Mouse (Mus musculus): Measurements from ENCODE around the gene Mtmr10. TPM values are rescaled to one million over a fixed set of nuclear protein-coding genes. Genes with fewer than 3 reads are reported as not detected.

The Mtmr10 gene
- polyA plus RNA-seq, 1 experiment from 2014 or later, result 5.0 TPM

- WGBS, result 91% methylated on average over 3 of the region's 3 CpGs
- Histone ChIP-seq H3K9ac (no peak overlapping the region), H3K27me3 (no peaks in the 10 kb centered on the region), H3K27ac (no peak overlapping the region), H3K4me1 (replicated peaks) (peaks cover 6% of the 10 kb centered on the region), H3K4me2 (no peak overlapping the region), H3K9me3 (replicated peaks) (no peaks in the 10 kb centered on the region), H3K36me3 (no peaks in the 10 kb centered on the region), H3K4me3 (no peak overlapping the region)
- no peak for ATAC-seq (replicated peaks; ENCODE audit: insufficient number of reproducible peaks, insufficient read depth, low FRiP score, low read depth)
Measured at GRCm38 (mm10) chr7:64253736-64254135, 33.7 kb upstream of the Mtmr10 start.

GRCm38 (mm10) chr7:64265502-64266279, 21.8 kb upstream of the Mtmr10 start:
- H3K27me3 ChIP-seq, result peaks cover 24% of the 10 kb centered on the region
- 69% methylated on average over 13 of the region's 13 CpGs for WGBS
- ATAC-seq (replicated peaks; ENCODE audit: insufficient number of reproducible peaks, insufficient read depth, low FRiP score, low read depth), result no peak
- H3K4me1 ChIP-seq (replicated peaks), result no peaks in the 10 kb centered on the region
- H3K36me3 ChIP-seq, result no peaks in the 10 kb centered on the region
- H3K4me3 ChIP-seq, result no peak overlapping the region
- no peak overlapping the region for H3K27ac ChIP-seq
- no peak overlapping the region for H3K4me2 ChIP-seq
- H3K9ac ChIP-seq, result no peak overlapping the region
- no peaks in the 10 kb centered on the region for H3K9me3 ChIP-seq (replicated peaks)

DNA sequence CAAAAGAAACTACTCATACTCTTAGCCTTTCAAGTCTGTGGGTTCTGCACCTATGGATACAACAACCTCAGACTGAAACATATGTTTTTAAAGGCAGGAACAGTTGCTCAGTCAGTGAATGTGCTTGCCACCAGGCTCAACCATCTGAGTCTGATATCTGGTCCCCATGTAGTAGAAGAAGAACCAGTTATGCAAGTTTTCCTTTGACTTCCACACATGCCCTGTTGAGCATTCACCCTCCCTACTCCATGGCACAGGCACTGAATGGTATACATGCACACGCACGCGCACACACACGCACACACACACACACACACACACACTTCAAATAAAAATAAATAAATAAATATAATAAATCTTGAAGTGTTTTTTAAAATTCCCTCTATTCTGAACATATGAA, 20.9 kb upstream of the Mtmr10 start:
- Histone ChIP-seq H3K4me3 (no peak overlapping the region), H3K4me1 (replicated peaks) (no peaks in the 10 kb centered on the region), H3K4me2 (no peak overlapping the region), H3K27me3 (peaks cover 24% of the 10 kb centered on the region), H3K9ac (no peak overlapping the region), H3K36me3 (no peaks in the 10 kb centered on the region), H3K27ac (no peak overlapping the region), H3K9me3 (replicated peaks) (no peaks in the 10 kb centered on the region)
- 91% methylated on average over 4 of the region's 4 CpGs for WGBS
- no peak for ATAC-seq (replicated peaks; ENCODE audit: insufficient number of reproducible peaks, insufficient read depth, low FRiP score, low read depth)

GRCm38 (mm10) chr7:64271926-64272325, 15.5 kb upstream of the Mtmr10 start:
- no peaks in the 10 kb centered on the region for H3K9me3 ChIP-seq (replicated peaks)
- H3K4me1 ChIP-seq (replicated peaks), result no peaks in the 10 kb centered on the region
- no peak overlapping the region for H3K27ac ChIP-seq
- H3K27me3 ChIP-seq, result peaks cover 24% of the 10 kb centered on the region
- WGBS, result 52% methylated on average over 4 of the region's 4 CpGs
- no peak for ATAC-seq (replicated peaks; ENCODE audit: insufficient number of reproducible peaks, insufficient read depth, low FRiP score, low read depth)
- H3K36me3 ChIP-seq, result no peaks in the 10 kb centered on the region
- H3K4me2 ChIP-seq, result no peak overlapping the region
- H3K4me3 ChIP-seq, result no peak overlapping the region
- no peak overlapping the region for H3K9ac ChIP-seq

DNA sequence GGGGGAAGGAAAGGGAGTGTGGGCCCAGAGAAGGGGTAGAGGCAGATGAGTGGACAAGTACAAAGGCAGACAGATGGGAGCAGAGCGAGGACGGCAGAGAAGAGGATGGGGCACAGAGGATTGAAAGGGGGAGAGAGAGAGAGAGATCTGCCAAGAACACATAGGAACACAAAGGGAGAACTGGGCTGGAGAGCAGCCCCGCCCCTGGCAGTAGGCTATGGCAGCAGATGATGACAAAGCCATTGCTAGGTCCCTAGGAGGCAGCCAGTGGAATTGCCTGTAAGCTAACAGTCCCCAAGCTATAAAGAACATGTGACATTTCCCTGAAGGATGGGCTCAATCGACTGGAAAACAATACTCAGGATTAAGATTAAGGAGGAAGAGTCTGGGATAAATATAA, 11.9 kb upstream of the Mtmr10 start:
- no peaks in the 10 kb centered on the region for H3K9me3 ChIP-seq (replicated peaks)
- H3K36me3 ChIP-seq, result no peaks in the 10 kb centered on the region
- H3K4me2 ChIP-seq, result no peak overlapping the region
- H3K9ac ChIP-seq, result no peak overlapping the region
- no peaks in the 10 kb centered on the region for H3K27me3 ChIP-seq
- H3K4me1 ChIP-seq (replicated peaks), result no peaks in the 10 kb centered on the region
- H3K27ac ChIP-seq, result no peak overlapping the region
- WGBS, result 74% methylated on average over 4 of the region's 4 CpGs
- H3K4me3 ChIP-seq, result no peak overlapping the region
- ATAC-seq (replicated peaks; ENCODE audit: insufficient number of reproducible peaks, insufficient read depth, low FRiP score, low read depth), result no peak

- H3K9me3 ChIP-seq (replicated peaks), result no peaks in the 10 kb centered on the region
- ATAC-seq (replicated peaks; ENCODE audit: insufficient number of reproducible peaks, insufficient read depth, low FRiP score, low read depth), result no peak
- 37% methylated on average over 6 of the region's 6 CpGs for WGBS
- no peak overlapping the region for H3K27ac ChIP-seq
- H3K36me3 ChIP-seq, result no peaks in the 10 kb centered on the region
- no peak overlapping the region for H3K9ac ChIP-seq
- H3K4me3 ChIP-seq, result no peak overlapping the region
- H3K4me1 ChIP-seq (replicated peaks), result no peaks in the 10 kb centered on the region
- H3K27me3 ChIP-seq, result no peaks in the 10 kb centered on the region
- H3K4me2 ChIP-seq, result no peak overlapping the region
Measured at GRCm38 (mm10) chr7:64276921-64277320, 10.5 kb upstream of the Mtmr10 start.

GRCm38 (mm10) chr7:64278526-64278925, 8.9 kb upstream of the Mtmr10 start:
- 75% methylated on average over 1 of the region's 1 CpGs for WGBS
- Histone ChIP-seq H3K27me3 (no peaks in the 10 kb centered on the region), H3K9ac (no peak overlapping the region), H3K4me1 (replicated peaks) (no peaks in the 10 kb centered on the region), H3K27ac (no peak overlapping the region), H3K9me3 (replicated peaks) (no peaks in the 10 kb centered on the region), H3K4me2 (no peak overlapping the region), H3K4me3 (no peak overlapping the region), H3K36me3 (no peaks in the 10 kb centered on the region)
- no peak for ATAC-seq (replicated peaks; ENCODE audit: insufficient number of reproducible peaks, insufficient read depth, low FRiP score, low read depth)

DNA sequence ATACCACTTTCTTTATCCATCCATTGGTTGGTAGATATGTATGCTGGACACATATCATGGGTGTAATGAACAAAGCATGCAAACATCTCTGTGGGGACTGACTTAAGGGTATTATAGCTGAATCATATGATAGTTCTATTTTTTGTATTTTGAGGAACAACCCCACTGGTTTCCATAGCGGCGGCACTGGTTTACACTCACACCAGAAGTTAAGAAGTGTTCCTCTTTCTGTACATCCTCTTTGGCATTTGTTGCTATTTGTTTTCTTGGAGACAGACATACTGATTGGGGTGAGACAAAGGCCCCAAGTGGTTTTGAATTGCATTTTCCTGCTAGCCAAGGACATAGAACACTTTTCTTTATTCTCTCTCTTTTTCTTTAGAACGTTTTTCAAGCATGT, 7.9 kb upstream of the Mtmr10 start:
- Histone ChIP-seq H3K9ac (no peak overlapping the region), H3K4me2 (no peak overlapping the region), H3K4me3 (no peak overlapping the region), H3K9me3 (replicated peaks) (no peaks in the 10 kb centered on the region), H3K4me1 (replicated peaks) (no peaks in the 10 kb centered on the region), H3K27me3 (no peaks in the 10 kb centered on the region), H3K36me3 (no peaks in the 10 kb centered on the region), H3K27ac (no peak overlapping the region)
- 72% methylated on average over 3 of the region's 3 CpGs for WGBS
- no peak for ATAC-seq (replicated peaks; ENCODE audit: insufficient number of reproducible peaks, insufficient read depth, low FRiP score, low read depth)

- Histone ChIP-seq H3K27ac (no peak overlapping the region), H3K4me3 (peak overlapping the region; percentile 89; the same call in 1 of the 2 replicates), H3K9ac (no peak overlapping the region), H3K9me3 (replicated peaks) (no peaks in the 10 kb centered on the region), H3K4me2 (peak overlapping the region; percentile 67), H3K4me1 (replicated peaks) (peaks cover 4% of the 10 kb centered on the region; the same call in 1 of the 2 replicates), H3K36me3 (no peaks in the 10 kb centered on the region), H3K27me3 (no peaks in the 10 kb centered on the region)
- ATAC-seq (replicated peaks; ENCODE audit: insufficient number of reproducible peaks, insufficient read depth, low FRiP score, low read depth), result no peak
Measured at GRCm38 (mm10) chr7:64286566-64286965, 887 bp upstream of the Mtmr10 start.

- ATAC-seq (replicated peaks; ENCODE audit: insufficient number of reproducible peaks, insufficient read depth, low FRiP score, low read depth), result no peak
- no peak overlapping the region for H3K4me3 ChIP-seq
- WGBS, result 87% methylated on average over 7 of the region's 7 CpGs
- H3K9me3 ChIP-seq (replicated peaks), result no peaks in the 10 kb centered on the region
- peaks cover 4% of the 10 kb centered on the region; the same call in 1 of the 2 replicates for H3K4me1 ChIP-seq (replicated peaks)
- no peaks in the 10 kb centered on the region for H3K36me3 ChIP-seq
- H3K27ac ChIP-seq, result no peak overlapping the region
- no peak overlapping the region for H3K4me2 ChIP-seq
- H3K27me3 ChIP-seq, result no peaks in the 10 kb centered on the region
- H3K9ac ChIP-seq, result no peak overlapping the region
Measured at GRCm38 (mm10) chr7:64289416-64289815, 2.0 kb downstream of the Mtmr10 start.

DNA sequence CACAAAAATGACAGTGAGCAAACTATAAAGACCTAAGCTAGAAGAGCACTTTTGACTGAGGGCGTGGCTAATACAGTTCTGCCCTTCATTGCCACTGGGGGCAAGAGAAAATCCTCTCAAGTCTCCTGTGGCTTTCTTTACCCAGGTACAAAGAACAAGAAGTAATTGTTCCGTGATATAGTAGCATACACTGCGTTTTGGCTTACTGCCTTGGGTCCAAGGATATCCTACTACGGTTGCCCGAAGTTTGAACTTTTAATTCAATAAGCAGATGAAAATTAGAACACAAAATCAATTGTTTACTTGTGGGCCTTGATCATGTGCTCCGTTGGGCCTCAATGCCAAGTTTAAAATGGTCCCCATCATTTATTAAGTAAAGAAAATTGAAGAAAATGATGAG, 3.0 kb downstream of the Mtmr10 start:
- H3K9me3 ChIP-seq (replicated peaks), result no peaks in the 10 kb centered on the region
- no peaks in the 10 kb centered on the region for H3K36me3 ChIP-seq
- no peak overlapping the region for H3K4me2 ChIP-seq
- no peak for ATAC-seq (replicated peaks; ENCODE audit: insufficient number of reproducible peaks, insufficient read depth, low FRiP score, low read depth)
- peaks cover 4% of the 10 kb centered on the region; the same call in 1 of the 2 replicates for H3K4me1 ChIP-seq (replicated peaks)
- no peak overlapping the region for H3K27ac ChIP-seq
- no peak overlapping the region for H3K4me3 ChIP-seq
- H3K27me3 ChIP-seq, result no peaks in the 10 kb centered on the region
- WGBS, result 90% methylated on average over 6 of the region's 6 CpGs
- no peak overlapping the region for H3K9ac ChIP-seq

DNA sequence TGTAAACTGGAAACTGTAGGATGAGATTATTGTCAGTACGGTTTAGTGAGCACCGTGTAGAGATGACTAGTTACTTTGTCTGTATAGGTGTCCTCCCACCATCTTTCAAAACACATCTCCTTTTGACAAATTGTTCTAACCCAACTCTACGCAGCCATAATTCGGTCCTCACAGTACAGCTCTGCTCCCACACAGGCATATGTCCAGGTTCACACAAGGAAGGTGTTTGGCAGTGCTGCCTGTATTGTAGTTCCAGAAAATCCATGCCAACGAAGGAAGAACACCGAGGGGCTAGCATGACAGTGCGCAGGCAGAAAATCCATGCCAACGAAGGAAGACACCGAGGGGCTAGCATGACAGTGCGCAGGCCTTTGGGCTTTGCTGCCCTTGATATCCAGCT, 4.3 kb downstream of the Mtmr10 start:
- H3K4me1 ChIP-seq (replicated peaks), result peaks cover 4% of the 10 kb centered on the region; the same call in 1 of the 2 replicates
- H3K9ac ChIP-seq, result no peak overlapping the region
- H3K9me3 ChIP-seq (replicated peaks), result no peaks in the 10 kb centered on the region
- no peak overlapping the region for H3K4me3 ChIP-seq
- 88% methylated on average over 10 of the region's 10 CpGs for WGBS
- no peaks in the 10 kb centered on the region for H3K36me3 ChIP-seq
- ATAC-seq (replicated peaks; ENCODE audit: insufficient number of reproducible peaks, insufficient read depth, low FRiP score, low read depth), result no peak
- no peak overlapping the region for H3K27ac ChIP-seq
- no peak overlapping the region for H3K4me2 ChIP-seq
- H3K27me3 ChIP-seq, result no peaks in the 10 kb centered on the region

Measured in heart, embryonic 15.5 days (tissue).